Mouse (Mus musculus) hindbrain, embryonic 10.5 days (tissue): ENCODE data around the gene Gng2. TPM values are rescaled to one million over a fixed set of nuclear protein-coding genes. Genes with fewer than 3 reads are reported as not detected.
A peak's percentile ranks its signal among the peaks of the same experiment; 100 is the strongest.
"Not testable (repeated sequence)": the region's sequence is repeated elsewhere in the genome, so short reads cannot be mapped to it uniquely, and the experiment has no call there.

ENCODE experiments used
- DNase-seq: peaks from one replicate; pipeline ENCODE4 v3.0.0-alpha.2; 2017; ENCODE audit warnings: low spot score
- H3K27ac ChIP-seq: fragments of 300-500 bp; sonication (generic); 2 replicates; pipeline ENCODE4 v1.5.1; 2016; ENCODE audit warnings: mild to moderate bottlenecking, moderate library complexity
- H3K27me3 ChIP-seq: fragments of 300-500 bp; sonication (generic); 2 replicates; pipeline ENCODE4 v1.6.1; 2016; ENCODE audit warnings: mild to moderate bottlenecking; ENCODE audit not compliant: poor library complexity, insufficient read depth, severe bottlenecking
- H3K36me3 ChIP-seq: fragments of 300-500 bp; sonication (generic); 2 replicates; pipeline ENCODE4 v1.6.1; 2016; ENCODE audit warnings: mild to moderate bottlenecking, moderate library complexity
- H3K4me1 ChIP-seq: fragments of 300-500 bp; sonication (generic); replicated peaks from 2 replicates; pipeline ENCODE4 v1.6.1; 2016; ENCODE audit warnings: mild to moderate bottlenecking
- H3K4me3 ChIP-seq: fragments of 300-500 bp; sonication (generic); 2 replicates; pipeline ENCODE4 v1.5.1; 2016; ENCODE audit warnings: mild to moderate bottlenecking, moderate library complexity
- H3K9me3 ChIP-seq: fragments of 300-500 bp; sonication (generic); 2 replicates; pipeline ENCODE4 v1.6.1; 2016; ENCODE audit warnings: mild to moderate bottlenecking, moderate library complexity
- WGBS: fragments of 180-500 bp; shearing (Covaris S2); methylation state at CpG from one replicate; pipeline ENCODE4 v1.1.7; 2016; 5-methylcytosine and 5-hydroxymethylcytosine counted together
- polyA plus RNA-seq: library from polyadenylated mRNA; unstranded; fragments of >200 nt; fragmentation: Nextera tagmentation; extraction: Ambion mirVana; gene quantifications from 2 replicates; pipeline ENCODE4 v1.2.1, GENCODE M21; 2016

The Gng2 gene
- polyA plus RNA-seq, 1 experiment from 2014 or later, result 141 TPM

DNA sequence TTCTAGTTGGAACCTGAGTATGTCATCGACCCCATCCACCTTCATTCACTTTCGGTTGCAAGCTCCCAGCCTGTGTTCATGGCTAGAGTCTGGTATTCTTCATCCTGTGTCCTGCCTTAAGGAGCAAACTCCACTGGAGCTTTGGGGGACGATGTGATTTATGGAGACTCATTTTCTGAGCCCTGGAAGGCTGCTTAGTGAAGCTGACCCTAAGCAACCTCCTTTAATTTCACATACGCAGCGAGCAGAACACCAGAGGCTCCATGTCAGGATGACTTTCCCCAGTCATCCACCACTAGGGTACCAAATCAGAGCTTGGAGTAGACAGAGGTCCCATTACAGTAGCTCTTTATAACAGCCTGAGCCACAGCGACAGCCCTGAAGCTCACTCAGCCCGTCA lies 59.9 kb downstream of the Gng2 start:
- 92% methylated on average over 7 of the region's 7 CpGs for WGBS
- Histone ChIP-seq H3K4me3 (no peak overlapping the region), H3K27me3 (no peaks in the 10 kb centered on the region), H3K36me3 (peaks cover 34% of the 10 kb centered on the region), H3K9me3 (no peaks in the 10 kb centered on the region), H3K27ac (peak overlapping the region; percentile 29; the same call in 1 of the 2 replicates), H3K4me1 (peaks cover 39% of the 10 kb centered on the region)
- no peak for DNase-seq

DNA sequence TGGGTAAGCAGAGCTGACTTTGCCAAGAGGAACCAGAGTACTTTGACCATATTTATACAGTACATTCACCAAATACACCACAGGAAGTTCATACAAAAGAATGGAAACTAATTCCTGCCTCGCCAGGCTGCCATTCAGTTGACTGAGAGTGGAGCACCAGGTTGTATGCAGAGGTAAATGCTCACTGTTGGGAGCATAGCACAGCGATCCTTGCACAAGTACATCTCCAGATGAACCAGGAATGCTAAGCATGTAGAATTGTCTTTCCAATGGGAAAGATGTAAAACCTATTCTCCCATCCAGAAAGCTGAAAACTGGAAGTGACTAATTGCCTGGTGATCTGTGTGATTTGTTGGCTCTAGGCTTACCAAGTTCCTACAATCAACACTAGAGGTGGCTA lies 61.1 kb downstream of the Gng2 start:
- peaks cover 38% of the 10 kb centered on the region for H3K4me1 ChIP-seq
- WGBS, result 87% methylated on average over 2 of the region's 2 CpGs
- no peak overlapping the region for H3K27ac ChIP-seq
- peaks cover 24% of the 10 kb centered on the region for H3K36me3 ChIP-seq
- no peak overlapping the region for H3K4me3 ChIP-seq
- no peaks in the 10 kb centered on the region for H3K27me3 ChIP-seq
- no peak for DNase-seq
- H3K9me3 ChIP-seq, result no peaks in the 10 kb centered on the region

DNA sequence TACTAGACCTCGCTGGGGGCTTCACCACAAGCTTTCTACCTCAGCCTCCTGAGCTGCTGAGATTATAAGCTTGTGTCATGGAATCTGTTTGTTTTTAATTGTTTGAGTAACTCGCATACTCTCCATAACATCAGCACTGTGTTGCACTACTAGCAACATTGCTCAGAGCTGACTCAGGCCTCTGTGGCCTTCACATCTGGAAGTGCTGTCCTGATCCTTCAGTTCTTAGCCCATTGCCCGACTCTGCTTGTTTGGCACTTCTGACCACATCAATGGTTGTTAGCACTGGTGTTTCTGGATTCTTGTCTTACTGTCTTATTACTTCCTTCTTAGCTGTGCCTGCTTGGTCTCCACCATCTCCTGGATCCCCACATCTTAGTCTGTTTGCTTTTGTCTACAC lies 64.5 kb downstream of the Gng2 start:
- no peaks in the 10 kb centered on the region for H3K9me3 ChIP-seq
- H3K27me3 ChIP-seq, result no peaks in the 10 kb centered on the region
- peaks cover 15% of the 10 kb centered on the region for H3K36me3 ChIP-seq
- WGBS, result 89% methylated on average over 3 of the region's 3 CpGs
- H3K27ac ChIP-seq, result no peak overlapping the region
- DNase-seq, result no peak
- no peak overlapping the region for H3K4me3 ChIP-seq
- peaks cover 21% of the 10 kb centered on the region for H3K4me1 ChIP-seq

DNA sequence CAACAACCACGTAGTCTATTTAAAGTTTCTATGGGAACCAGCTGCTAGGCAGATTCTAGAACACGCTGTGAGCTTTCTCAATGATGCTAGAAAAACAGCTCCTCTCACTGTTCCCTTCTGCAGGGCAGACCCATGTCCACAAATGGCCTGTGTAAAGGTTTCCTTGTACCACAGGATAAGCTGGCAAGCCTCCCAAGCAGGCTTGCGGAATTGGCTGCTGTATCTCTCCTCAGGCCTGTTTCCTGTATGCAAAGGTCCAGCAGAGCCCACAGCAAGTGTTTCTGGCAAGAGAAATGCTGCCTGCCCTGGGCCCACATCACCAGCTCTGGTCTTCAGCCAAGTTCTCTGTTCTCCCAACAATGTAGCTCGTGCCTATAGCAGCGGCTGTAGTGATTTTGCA lies 71.8 kb downstream of the Gng2 start:
- Histone ChIP-seq H3K27me3 (no peaks in the 10 kb centered on the region), H3K36me3 (0 out of 2 replicates have a peak, but pooled peaks cover 7% of the 10 kb centered on the region), H3K4me1 (peaks cover 13% of the 10 kb centered on the region), H3K9me3 (no peaks in the 10 kb centered on the region), H3K4me3 (no peak overlapping the region), H3K27ac (no peak overlapping the region; the same call in 1 of the 2 replicates)
- no peak for DNase-seq
- WGBS, result 88% methylated on average over 5 of the region's 5 CpGs

DNA sequence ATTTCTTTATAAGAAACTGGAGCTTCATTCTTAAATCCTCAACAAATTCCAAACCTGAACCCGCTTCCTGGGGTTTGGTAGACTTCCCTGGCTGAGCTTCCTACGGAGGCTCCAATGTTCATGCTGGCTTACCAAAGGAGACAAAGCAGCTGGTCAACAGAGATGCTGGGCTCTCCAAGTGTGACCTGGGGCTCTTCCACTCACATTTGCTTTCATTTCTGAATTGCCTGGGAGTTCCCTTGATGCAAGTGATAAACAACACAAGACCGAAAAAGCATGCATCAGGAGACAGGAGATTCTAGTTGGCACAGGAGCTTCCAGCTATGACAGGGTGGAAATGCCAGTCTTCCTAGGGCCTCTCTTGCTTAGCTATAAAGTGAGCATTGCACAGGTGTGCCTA lies 72.6 kb downstream of the Gng2 start:
- H3K27me3 ChIP-seq, result no peaks in the 10 kb centered on the region
- WGBS, result 57% methylated on average over 3 of the region's 3 CpGs
- no peak overlapping the region for H3K27ac ChIP-seq
- DNase-seq, result no peak
- peaks cover 13% of the 10 kb centered on the region for H3K4me1 ChIP-seq
- H3K9me3 ChIP-seq, result no peaks in the 10 kb centered on the region
- no peak overlapping the region for H3K4me3 ChIP-seq
- 0 out of 2 replicates have a peak, but pooled peaks cover 7% of the 10 kb centered on the region for H3K36me3 ChIP-seq

DNA sequence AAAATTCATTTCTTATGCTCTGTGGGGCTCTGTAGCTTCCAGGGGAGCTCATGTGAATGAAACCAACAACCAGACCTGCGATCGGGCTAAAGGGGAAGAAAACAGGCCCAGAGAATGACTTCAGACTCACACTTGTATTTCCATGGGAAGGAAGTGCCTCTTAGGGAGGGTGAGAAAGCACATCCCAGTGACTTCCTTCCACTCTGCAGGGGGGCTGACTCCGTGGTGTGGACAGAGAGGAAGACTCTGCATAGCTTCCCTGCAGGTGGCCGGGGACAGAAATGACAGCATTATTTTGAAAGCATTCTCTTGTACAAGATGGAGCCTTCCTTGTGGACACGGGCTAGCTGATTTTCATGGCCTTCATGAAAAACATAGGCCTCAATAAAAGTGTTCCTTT lies 73.4 kb downstream of the Gng2 start:
- no peak for DNase-seq
- 44% methylated on average over 5 of the region's 5 CpGs for WGBS
- Histone ChIP-seq H3K4me3 (no peak overlapping the region), H3K27ac (0 out of 2 replicates have a peak overlapping the region, but pooled peaks have one; percentile 36), H3K9me3 (no peaks in the 10 kb centered on the region), H3K36me3 (0 out of 2 replicates have a peak, but pooled peaks cover 7% of the 10 kb centered on the region), H3K27me3 (no peaks in the 10 kb centered on the region), H3K4me1 (peaks cover 13% of the 10 kb centered on the region)

DNA sequence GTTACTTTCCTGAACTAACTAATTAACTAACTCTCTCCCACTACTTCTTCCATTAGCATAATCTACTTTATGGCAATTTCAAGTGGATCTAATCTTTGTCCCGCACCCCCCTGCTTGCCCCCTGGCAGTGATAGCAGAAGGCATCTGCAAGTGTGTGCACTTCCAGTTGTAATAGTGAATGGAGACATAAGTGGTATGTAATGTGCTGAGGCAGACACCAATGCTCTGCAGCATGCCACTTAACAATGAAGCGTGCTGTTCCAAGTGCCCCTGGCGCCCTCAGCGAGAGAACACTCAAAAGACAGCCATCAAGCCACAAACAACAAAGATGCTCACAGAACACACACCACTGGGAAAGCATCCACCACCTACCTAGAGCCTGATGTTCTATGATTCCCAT lies 76.9 kb downstream of the Gng2 start:
- Histone ChIP-seq H3K4me3 (no peak overlapping the region), H3K36me3 (0 out of 2 replicates have a peak, but pooled peaks cover 3% of the 10 kb centered on the region), H3K4me1 (peaks cover 10% of the 10 kb centered on the region), H3K9me3 (no peaks in the 10 kb centered on the region), H3K27me3 (no peaks in the 10 kb centered on the region), H3K27ac (no peak overlapping the region)
- 84% methylated on average over 4 of the region's 4 CpGs for WGBS
- DNase-seq, result no peak

DNA sequence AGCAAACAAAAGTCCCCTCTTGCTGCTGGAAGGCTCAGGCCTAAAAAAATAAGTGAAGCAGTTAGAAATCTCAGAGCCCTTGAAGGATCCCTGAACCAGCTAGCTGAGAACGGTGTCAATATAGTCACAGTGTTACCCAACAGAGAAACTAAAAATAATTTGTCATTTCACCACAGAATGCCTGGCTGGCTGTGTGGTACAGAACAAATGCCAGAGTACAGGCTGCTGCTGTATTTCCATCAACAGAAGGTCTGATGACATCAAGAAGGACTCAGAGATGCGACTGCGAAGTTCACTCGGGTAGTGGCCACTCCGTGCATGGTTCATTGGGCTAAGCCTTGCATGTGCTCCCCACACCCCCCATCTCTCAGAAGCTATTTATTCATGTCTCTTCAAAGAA lies 89.9 kb downstream of the Gng2 start:
- H3K36me3 ChIP-seq, result peaks cover 49% of the 10 kb centered on the region

DNA sequence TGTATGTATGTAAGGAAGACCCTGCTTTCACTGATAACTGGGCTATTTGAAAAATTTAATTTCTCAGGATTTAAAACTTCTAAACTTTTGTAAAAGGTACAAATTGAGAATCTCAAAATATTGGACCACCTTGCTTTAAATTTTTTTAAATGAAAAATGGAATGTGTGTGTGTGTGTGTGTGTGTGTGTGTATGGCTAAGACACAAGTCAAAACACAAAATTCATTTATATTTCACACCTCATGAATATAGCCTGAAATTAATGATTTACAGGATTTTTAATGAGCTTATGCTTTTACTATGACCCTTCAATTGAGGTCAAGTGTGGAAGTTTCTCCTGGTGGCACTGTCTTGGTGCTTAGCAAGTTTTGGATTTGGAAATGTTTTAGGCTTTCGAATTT lies 93.0 kb downstream of the Gng2 start:
- not testable (repeated sequence) for H3K4me3 ChIP-seq, H3K27ac ChIP-seq, H3K4me1 ChIP-seq, H3K27me3 ChIP-seq, DNase-seq, H3K9me3 ChIP-seq
- peaks cover 24% of the 10 kb centered on the region for H3K36me3 ChIP-seq
- 91% methylated on average over 1 of the region's 1 CpGs for WGBS

More for the DNA sequence above, 89.9 kb downstream of the Gng2 start:
- Histone ChIP-seq H3K4me3 (no peak overlapping the region), H3K27ac (no peak overlapping the region), H3K9me3 (no peaks in the 10 kb centered on the region), H3K4me1 (no peaks in the 10 kb centered on the region), H3K27me3 (no peaks in the 10 kb centered on the region)
- no peak for DNase-seq
- 97% methylated on average over 5 of the region's 5 CpGs for WGBS

DNA sequence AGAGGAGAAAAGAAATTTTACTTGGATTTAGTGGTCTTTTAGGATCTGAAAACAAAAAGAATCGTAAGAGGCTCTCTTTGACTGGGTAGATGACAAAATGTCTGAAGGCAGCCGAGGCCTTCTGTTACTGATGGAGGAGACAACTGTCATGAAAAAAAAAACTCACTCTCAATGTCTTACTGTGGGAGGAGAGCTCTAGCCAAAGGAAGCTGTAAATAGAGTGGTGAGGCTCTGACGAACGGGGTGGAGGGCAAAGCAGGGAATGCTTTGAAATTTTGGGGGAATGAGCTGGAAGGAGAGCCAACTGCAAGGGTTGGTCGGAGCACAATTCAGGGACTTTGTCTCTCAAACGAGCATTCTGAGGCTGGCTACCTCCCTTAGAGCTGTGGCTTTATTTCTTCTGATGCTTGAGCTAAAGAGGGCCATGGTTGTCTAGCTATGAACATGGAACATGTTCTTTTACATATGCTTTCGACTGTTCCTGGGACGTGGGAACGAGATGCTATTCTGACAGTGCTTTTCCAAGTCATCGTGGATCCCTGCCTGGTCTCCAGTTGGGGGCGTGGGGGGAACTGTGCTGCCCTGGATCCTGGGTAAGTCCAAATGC lies 103.1 kb downstream of the Gng2 start:
- H3K27me3 ChIP-seq, result no peaks in the 10 kb centered on the region
- no peak for DNase-seq
- no peak overlapping the region for H3K4me3 ChIP-seq
- 84% methylated on average over 11 of the region's 11 CpGs for WGBS
- H3K36me3 ChIP-seq, result peaks cover 25% of the 10 kb centered on the region
- no peaks in the 10 kb centered on the region for H3K4me1 ChIP-seq
- H3K27ac ChIP-seq, result no peak overlapping the region
- H3K9me3 ChIP-seq, result no peaks in the 10 kb centered on the region

DNA sequence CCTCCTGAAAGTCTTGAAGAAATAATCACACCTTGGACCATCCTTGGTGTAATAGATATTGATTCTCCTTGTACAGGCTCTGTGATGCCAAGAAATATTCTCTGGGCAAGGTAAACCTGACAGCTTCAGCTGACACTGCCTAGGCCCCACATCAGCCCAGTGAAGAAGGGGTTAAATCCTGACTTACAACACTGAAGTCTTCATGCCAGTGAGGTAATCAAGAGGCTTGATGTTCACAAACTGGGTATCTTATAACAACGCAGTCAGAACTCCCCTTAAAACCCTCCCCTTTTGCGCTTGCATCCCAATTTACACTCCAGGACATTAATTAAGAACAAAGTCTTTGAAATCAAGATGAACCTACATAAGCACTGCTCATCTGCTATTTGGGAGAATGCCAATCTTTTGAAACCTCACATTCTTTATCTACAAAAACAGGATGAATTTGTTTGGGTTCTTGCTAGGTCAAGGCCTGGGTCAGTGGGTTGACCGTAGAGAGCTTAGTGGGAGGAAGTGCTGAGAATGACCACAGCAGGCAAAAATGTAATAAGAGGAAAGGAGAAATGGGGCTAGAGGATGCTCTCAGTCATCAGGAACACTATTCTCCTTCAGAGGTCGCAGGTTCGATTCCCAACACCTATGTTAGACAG lies 110.0 kb downstream of the Gng2 start:
- Histone ChIP-seq H3K4me3 (no peak overlapping the region), H3K36me3 (no peaks in the 10 kb centered on the region), H3K9me3 (no peaks in the 10 kb centered on the region), H3K4me1 (peaks cover 10% of the 10 kb centered on the region; the same call in 1 of the 2 replicates), H3K27ac (no peak overlapping the region), H3K27me3 (no peaks in the 10 kb centered on the region)
- no peak for DNase-seq
- WGBS, result 73% methylated on average over 5 of the region's 5 CpGs

DNA sequence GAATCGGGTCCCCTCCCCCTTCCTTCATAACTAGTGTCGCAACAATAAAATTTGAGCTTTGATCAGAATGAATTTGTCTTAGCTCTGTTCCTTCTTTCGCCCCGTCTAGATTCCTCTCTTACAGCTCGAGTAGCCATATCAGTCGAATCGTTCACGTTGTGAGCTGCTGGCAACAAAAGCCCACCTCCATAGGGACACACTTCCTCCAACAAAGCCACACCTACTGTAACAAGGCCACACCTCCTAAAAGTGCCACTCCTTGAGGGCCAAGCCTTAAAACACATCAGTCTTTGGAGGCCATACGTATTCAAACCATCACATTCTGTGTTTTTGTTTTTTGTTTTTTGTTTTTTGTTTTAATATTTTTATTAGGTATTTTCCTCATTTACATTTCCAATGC lies 112.3 kb downstream of the Gng2 start:
- DNase-seq, H3K4me3 ChIP-seq, H3K27me3 ChIP-seq, H3K27ac ChIP-seq, H3K4me1 ChIP-seq, H3K9me3 ChIP-seq, H3K36me3 ChIP-seq: not testable (repeated sequence)
- 88% methylated on average over 9 of the region's 9 CpGs for WGBS

DNA sequence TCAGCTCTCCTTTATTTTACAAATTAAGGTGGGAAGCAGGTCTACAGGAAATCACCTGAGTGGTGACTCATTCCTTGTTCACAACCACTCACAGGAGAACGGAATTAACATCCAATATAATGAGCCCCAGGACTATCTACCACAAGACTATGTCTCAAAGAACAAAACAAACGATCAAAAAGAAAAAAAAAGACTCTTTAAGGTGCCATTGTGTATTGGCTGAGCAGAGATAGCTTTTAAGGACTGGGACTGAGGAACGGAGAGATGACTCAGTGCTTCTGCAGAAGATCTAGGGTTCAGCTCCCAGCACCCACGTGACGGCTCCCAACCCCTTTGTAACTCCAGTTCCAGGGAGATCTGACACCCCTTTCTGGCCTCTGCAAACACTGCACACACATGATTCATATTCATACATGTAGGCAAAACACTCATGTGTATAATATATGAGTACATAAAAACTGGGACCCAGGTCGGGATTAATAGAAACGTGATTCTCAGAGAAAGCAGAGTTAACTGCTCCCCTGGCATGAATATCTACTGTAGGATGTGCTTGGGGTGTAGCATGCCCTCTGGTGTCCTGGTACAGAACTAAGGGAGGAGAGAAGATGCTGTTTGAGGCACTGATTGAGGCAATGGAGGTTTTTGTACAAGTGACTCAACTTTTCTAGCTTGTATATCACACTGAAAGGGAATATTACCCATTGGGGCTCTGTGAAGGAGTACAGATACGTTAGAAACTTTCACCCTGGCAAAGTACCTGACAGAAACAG lies 115.9 kb downstream of the Gng2 start:
- H3K4me1 ChIP-seq, result no peaks in the 10 kb centered on the region
- no peak for DNase-seq
- 0 out of 2 replicates have a peak, but pooled peaks cover 2% of the 10 kb centered on the region for H3K9me3 ChIP-seq
- H3K36me3 ChIP-seq, result no peaks in the 10 kb centered on the region
- no peak overlapping the region for H3K27ac ChIP-seq
- WGBS, result 90% methylated on average over 8 of the region's 8 CpGs
- H3K4me3 ChIP-seq, result no peak overlapping the region
- H3K27me3 ChIP-seq, result no peaks in the 10 kb centered on the region
